Mouse (Mus musculus): ENCODE data around the gene Rnf121.

The Rnf121 gene

GRCm38 (mm10) chr7:101999461-102000151 is 65.7 kb downstream of the Rnf121 start:
- DNase-seq (ENCODE audit: low read depth, low spot score): no peak

GRCm38 (mm10) chr7:101998194-101998927 is 66.9 kb downstream of the Rnf121 start:
- DNase-seq (ENCODE audit: low read depth, low spot score): peak; percentile 63

- DNase-seq (ENCODE audit: low read depth, low spot score): no peak
Measured at GRCm38 (mm10) chr7:101994241-101994640, 71.0 kb downstream of the Rnf121 start.

DNA sequence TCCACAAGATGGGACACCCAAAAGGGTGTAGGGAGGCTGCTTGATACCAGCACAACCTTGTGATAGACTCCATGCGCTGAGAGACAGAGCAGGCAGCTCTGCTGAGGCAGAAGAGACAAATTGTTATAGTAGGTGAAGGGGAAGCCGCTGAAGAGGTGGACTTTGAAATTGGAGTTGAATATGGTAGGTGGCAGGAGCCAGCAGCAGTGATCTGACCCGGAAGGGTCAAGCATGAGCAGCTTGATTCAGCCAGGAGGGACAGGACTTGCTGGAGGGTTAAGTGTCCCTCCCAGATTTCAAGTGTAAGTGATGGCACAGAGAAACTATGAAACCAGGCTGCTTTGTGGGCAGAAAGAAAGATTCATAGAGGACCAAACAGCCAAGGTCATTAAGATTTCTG is 80.2 kb downstream of the Rnf121 start:
- DNase-seq (ENCODE audit: low read depth, low spot score): no peak

DNA sequence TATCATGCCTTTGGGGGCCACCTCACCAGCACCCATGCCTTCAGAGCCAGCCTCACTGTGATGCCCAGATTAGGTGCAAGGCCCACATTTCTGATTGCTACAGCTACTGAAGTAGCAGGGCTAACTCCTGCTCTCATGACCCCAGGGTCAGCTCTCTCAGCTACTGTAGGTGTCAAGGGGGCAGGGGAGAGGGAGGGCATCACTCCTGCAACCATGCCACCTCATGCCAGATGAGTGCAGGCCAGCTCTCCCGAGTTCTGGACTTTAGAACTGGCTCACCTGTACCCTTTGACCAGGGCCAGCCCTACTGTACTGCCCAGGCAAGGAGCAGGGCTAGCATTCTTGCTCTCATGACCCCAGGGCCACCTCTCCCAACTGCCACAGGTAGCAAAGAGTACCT is 82.5 kb downstream of the Rnf121 start:
- DNase-seq (ENCODE audit: low read depth, low spot score): no peak

DNA sequence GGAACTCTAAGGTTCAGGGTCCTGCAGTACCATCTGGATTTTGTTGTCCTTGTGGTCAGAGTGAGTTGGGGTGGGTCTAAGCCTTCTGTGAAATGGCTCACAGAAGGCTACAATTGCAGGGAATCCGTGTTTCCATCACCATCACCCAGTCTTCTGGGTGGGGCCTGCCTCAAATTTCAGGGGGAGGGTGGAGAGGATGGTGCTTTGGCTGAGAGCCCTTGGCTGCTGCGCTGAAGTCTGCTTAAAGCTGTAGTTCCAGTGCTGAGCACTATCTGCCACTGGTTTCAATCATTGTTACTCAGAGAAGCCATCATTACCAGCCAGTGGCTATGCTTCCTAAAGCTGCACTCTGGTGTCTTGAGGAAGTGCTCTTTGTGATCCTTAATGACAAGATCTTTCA is 90.8 kb downstream of the Rnf121 start:
- no peak for DNase-seq (ENCODE audit: low read depth, low spot score)

- peak; percentile 30 for DNase-seq (ENCODE audit: low read depth, low spot score)
Measured at GRCm38 (mm10) chr7:101973730-101974129, 91.5 kb downstream of the Rnf121 start.

GRCm38 (mm10) chr7:101971721-101972120 is 93.5 kb downstream of the Rnf121 start:
- no peak for DNase-seq (ENCODE audit: low read depth, low spot score)

- DNase-seq (ENCODE audit: low read depth, low spot score): peak; percentile 46
Measured at GRCm38 (mm10) chr7:101970821-101971461, 94.3 kb downstream of the Rnf121 start.

- peak; percentile 86 for DNase-seq (ENCODE audit: low read depth, low spot score)
Measured at GRCm38 (mm10) chr7:101970429-101970775, 94.9 kb downstream of the Rnf121 start.

GRCm38 (mm10) chr7:101969694-101970428 is 95.4 kb downstream of the Rnf121 start:
- DNase-seq (ENCODE audit: low read depth, low spot score): peak; percentile 70
